Mouse (Mus musculus): ENCODE results near the gene Emb.

The Emb gene

DNA sequence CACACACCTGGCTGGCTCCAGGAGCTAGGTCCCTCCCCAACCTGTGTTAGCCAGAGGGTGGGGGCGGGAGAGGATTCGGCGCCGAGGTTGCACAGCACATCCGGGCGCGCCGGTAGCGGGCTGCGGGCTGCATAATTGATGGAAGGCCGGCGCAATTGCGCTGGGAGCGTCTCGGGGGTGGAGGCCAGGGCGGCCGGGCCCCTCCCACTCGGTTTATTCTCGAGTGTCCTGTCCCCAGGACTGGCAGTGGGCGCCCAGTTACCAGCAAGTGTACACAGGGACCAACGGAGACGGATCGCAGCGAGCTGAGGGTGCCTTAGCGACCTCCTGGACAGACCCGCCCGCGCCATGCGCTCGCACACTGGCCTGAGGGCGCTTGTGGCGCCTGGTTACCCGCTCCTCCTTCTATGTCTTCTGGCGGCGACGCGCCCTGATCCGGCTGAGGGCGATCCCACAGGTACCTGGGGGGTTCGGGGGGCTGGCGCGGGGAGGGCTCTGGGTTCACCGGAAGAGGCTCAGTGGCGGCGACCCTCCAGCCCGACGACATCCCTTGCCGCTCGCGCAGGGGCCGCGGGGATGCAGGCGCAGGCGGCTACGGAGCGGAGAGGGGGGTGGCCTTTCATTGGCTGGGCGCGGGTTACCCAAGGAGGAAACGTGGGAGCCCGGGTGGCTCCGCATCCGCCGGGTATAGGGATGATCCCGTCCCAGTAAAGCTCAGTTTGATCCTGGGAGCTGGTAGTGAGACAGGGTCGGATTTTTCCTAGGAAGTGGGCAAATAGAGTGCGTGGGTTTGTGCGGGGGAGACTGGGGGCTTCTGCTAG is 12.4 kb downstream of the Emb start, which contains the start of gene Gm17509:
Gm17509 (minus strand) TSS at position 575 of the 821 bp plus-strand sequence.
- peak; percentile 82 for DNase-seq (ENCODE audit: low spot score)

GRCm38 (mm10) chr13:117223125-117223524 is 14.8 kb downstream of the Emb start:
- no peak for DNase-seq (ENCODE audit: low spot score)

DNA sequence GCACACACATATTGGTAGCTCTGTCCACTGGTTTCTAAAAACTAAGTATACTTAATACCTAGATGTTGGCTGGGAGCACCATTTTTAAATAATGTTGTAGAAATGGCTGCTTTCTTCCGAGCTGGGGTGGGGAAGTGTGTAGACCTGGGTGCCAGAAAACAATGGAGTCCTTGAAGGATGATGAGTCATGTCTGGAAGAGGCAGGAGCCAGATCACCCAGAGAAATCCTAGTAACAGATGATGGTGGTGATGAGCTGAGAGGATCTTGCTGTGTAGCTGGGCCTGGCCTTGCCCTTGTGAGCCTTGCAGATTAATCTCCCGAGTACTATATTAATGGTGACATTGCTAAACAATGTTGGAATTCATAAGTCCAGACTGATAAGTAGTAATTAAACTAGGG is 16.6 kb downstream of the Emb start:
- DNase-seq (ENCODE audit: low spot score) = no peak

DNA sequence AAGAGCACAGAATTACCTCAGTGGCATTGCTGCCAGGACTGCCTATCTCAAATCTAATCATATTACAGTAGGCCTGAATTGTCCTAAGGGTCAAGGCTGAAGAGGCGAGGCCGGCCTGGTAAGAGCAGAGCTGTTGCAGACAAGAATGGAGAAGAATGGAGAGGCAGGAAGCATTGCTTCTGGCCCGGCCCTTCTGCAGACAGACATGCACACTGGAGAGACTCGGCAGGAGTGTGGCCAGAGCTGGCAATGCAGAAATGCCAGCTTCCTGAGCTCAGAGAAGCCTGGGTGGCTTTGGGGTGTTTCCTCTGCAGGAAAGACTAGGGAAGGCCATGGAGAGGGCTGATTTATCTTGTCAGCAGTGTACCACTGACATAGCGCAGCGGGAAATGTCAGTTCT is 17.2 kb downstream of the Emb start:
- DNase-seq (ENCODE audit: low spot score) = no peak

- DNase-seq (ENCODE audit: low spot score) = no peak
Measured at GRCm38 (mm10) chr13:117230371-117231110, 22.2 kb downstream of the Emb start.

GRCm38 (mm10) chr13:117233808-117234207 is 25.5 kb downstream of the Emb start:
- DNase-seq (ENCODE audit: low spot score) = peak; percentile 3

DNA sequence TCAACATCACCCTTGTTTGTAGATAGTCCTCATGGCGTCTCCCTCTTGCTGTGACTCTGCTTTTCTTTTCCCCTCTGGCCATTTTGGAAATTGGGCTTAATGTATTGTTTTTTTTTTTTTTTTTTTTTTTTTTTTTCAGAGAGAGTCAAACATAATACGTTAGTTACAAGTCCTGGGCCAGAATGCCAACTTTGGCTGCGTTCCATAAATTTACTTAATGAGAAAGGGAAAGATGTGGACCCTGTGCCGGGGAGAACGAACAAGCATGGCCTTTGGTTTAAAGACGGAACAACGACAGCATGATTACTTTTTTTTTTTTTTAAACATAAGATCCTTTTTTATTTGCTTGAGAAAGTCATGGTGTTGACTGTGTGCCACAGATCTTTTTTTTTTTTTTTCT is 26.1 kb downstream of the Emb start:
- DNase-seq (ENCODE audit: low spot score) = peak; percentile 2

DNA sequence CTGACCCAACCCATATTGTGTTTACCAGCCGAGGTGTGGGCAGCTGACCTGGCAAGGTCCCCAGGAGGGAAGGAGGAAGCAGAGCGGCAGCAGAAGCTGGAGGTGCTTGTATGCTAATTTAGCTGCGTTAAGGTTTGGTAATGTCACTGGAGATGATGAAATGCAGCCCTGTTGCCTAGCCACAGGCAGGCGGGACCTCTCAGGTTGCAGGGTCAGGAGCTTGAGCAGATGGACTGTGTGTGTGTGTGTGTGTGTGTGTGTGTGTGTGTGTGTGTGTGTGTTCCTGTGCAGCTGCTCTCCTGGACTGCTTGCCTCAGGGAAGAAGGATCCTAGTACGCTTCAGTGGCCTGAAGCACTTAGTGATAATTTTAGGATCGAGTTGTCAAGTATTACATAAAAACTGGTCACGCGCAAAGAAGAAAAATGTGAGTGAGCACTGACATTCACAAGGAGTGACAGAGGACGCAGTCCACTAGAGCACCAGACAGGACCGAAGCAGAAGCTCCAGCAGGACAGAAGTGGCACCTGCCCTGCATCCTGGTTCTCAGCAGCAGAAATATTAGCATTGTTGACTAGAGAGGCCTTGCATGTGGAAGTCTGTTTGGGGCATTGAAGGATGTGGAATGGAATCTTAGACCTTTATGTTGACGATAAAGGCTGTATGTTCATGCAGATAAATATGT is 27.3 kb downstream of the Emb start:
- peak; percentile 74 for DNase-seq (ENCODE audit: low spot score)

DNA sequence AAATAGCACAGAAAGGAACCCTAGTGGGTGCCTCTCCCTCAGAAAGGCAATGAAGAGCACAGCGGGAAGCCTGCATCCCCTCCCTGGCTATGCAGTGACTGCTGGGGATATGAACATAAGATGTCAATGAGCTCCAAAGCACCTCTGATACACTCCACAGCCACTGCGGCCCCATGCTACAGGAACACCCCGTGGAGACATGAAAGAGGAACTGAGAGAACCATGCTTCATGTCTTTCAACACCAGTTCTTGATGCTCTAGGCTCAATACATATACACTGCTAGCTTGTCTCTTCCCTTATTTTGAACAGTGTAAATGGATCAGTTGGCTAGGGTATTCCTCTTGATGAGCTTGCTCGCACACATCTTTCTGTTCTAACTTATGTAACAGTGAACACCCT is 28.8 kb downstream of the Emb start:
- peak; percentile 2 for DNase-seq (ENCODE audit: low spot score)

DNA sequence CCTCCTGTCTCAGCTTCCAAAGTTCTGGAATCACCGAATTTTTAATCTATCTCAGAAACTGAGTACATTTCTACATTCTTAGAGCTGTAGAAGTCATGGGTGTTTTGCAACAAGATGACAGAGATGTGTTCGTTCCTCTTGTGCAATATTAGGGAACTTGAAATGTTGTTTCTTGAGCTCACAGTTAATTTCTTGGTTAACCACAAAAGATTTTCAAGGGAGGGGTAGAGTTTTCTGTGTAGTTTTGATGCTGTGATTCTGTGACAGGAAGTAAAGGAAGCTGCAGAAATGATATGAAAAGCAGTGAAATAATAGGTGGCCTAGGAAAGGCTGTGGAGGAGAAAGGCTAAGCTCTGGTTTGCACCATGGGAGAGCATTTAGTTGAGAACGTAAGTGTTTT is 33.7 kb downstream of the Emb start:
- DNase-seq (ENCODE audit: low spot score) = no peak

DNA sequence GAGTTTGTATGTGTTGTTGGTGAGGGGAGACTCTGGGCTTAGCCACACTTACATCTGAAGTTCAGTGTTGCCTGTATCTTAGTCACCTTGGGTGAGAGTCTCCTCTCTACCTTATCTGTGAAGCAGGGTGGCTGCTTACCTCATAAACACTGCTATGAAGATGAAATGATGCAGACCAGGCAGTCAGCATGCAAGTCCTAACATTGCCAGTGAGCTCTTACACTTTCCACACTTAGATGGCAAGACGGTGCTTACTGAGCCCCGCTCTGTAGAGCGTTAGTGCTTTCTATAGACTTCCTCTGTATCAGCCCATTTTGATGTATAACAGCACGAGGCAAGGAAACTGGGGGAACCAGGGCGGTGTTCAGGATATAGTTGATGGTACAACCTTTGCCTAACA is 34.3 kb downstream of the Emb start:
- peak; percentile 2 for DNase-seq (ENCODE audit: low spot score)

- DNase-seq (ENCODE audit: low spot score) = no peak
Measured at GRCm38 (mm10) chr13:117260704-117261103, 52.4 kb downstream of the Emb start.

DNA sequence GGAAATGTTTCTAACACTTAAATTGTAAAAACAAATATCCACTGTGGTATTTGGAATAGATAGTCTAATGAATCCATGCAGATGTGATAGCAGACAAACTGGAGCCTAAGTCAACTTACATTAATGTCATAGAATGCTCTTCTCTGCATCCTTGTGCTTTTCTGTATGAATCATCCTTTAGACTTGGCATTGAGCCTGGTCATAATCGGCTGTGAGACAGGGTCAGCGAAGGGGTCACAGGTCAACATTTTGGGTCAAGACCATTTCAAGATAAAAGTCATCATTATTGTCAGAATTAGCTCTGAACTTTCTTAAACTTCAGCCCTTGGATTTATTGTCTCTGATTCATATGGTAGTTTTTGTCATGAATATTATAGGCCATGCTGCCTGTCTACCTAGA is 57.8 kb downstream of the Emb start:
- no peak for DNase-seq (ENCODE audit: low spot score)

- no peak for DNase-seq (ENCODE audit: low spot score)
Measured at GRCm38 (mm10) chr13:117267963-117268362, 59.6 kb downstream of the Emb start.

DNA sequence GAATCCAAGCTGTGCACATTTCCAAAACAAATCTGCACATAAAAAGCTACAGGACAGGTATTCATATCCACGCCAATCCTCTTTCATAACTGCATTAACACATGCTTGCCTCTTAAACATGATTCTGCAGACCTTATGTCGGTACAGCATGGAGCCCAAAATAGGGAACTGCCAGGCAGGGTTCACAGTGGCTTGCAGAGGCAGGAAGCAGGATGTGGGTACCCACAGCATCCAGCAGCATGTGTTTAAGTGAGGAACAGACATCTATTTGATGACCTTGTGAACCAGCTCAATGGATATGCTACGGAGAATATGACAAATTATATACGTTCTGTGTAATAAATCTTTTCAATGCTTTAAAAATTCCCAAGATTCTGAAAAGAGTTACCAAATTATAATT is 75.7 kb downstream of the Emb start:
- DNase-seq (ENCODE audit: low spot score) = no peak

- no peak for DNase-seq (ENCODE audit: low spot score)
Measured at GRCm38 (mm10) chr13:117286939-117287338, 78.6 kb downstream of the Emb start.

DNA sequence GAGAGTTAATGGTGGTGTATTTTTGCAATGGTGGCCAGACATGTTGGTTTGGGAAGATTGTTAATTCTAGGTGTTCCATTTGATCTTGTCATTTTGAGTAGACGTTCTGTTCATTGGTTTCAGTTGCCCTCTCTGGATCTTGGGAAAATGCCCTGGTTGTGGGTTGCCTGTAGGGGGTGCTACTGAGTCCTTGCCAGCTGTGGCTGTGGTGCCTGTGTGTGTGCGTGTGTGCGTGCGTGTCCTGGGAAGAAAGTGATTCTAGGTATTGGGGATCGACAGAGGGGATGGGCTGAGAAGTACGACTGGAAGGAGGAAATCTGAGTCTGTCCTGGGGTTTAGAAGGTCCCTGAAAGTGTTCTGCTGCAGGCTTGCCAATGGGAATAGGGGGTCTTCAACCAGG is 79.1 kb downstream of the Emb start:
- DNase-seq (ENCODE audit: low spot score) = no peak

DNA sequence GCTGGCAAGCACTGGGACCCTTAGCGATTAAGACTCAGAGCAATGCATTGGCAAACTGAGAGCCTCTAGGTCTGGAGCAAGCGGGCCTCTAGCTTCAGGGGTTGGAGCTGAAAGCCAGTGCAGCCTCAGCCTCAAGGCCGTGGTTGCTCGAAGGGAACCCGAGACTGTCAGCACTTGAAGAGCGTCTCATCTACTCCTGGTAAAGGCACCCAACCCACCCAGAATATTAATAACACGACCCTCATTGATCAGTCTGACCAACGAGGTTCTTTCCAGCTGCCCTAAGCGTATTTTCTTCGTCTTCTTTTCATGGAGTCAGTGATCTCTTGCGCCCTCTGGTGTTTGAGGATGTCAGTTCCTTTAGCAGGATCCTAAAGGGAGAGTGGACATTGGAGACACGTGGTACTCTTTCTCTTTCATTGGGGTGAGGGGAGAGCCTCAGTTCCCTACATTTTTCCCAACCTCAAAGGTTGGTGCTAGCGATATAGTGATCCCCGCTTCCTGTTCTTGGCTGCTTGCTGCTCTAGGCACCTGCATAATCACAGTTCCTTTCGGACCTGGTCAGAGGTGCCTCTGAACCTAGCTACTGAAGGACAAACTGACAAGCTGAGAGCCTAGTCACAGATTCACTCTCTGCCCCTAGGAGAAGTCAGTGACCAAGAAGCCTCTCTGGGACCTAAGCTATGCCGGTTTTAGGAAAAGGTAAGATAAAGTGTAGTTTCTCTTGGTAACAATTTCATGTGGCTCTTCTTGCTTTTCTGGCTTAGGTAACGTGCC is 81.3 kb downstream of the Emb start:
- DNase-seq (ENCODE audit: low spot score) = peak; percentile 91

- peak; percentile 88 for DNase-seq (ENCODE audit: low spot score)
Measured at GRCm38 (mm10) chr13:117311446-117312225, 103.3 kb downstream of the Emb start.
